Comparison of ENCODE assay signal across 13 mouse cellular contexts in genomic region chr4:114818963-114819702, GRCm38 (mm10). TPM values are rescaled to one million over a fixed set of nuclear protein-coding genes. Genes with fewer than 3 reads are reported as not detected.
DNase-seq lines count a peak whose midpoint lies in the region; ATAC-seq lines count a peak whose summit lies in the region.
"Had no signal": no experiment of that assay in that cellular context is flagged by ENCODE, and none has a peak within 500 bp of the region (broad histone marks: within the 10 kb centered on the region; RNA-seq: fewer than 3 reads in every experiment).

No protein-coding gene starts in this region.

- WGBS in kidney, embryonic 16.5 days = 30% methylated on average over 9 of the region's 9 CpGs
- 7% methylated on average over 9 of the region's 9 CpGs for WGBS in forebrain, embryonic 16.5 days
- WGBS in midbrain, embryonic 10.5 days = 4% methylated on average over 9 of the region's 9 CpGs

- no peak overlapping the region for H3K27ac ChIP-seq in kidney, embryonic 16.5 days (ENCODE audit: low read length)
- no peak overlapping the region for H3K27ac ChIP-seq in forebrain, embryonic 16.5 days (ENCODE audit: low read length)
- peak overlapping the region; percentile 73 for H3K27ac ChIP-seq in midbrain, embryonic 10.5 days (replicated peaks)
- H3K27ac ChIP-seq: liver, embryonic 15.5 days had no signal

- intact Hi-C loops in left cerebral cortex, postnatal 25 days (cut with DNase I) = no loop called here

- H3K4me3 ChIP-seq in kidney, embryonic 16.5 days (ENCODE audit: low read length) = no peak overlapping the region
- no peak overlapping the region for H3K4me3 ChIP-seq in forebrain, embryonic 16.5 days (replicated peaks; ENCODE audit: low read length)
- no peak overlapping the region for H3K4me3 ChIP-seq in midbrain, embryonic 10.5 days
- H3K4me3 ChIP-seq: liver, embryonic 15.5 days had no signal

- no peak overlapping the region for H3K9ac ChIP-seq in kidney, embryonic 16.5 days (replicated peaks; ENCODE audit: low read length)
- H3K9ac ChIP-seq in forebrain, embryonic 16.5 days (replicated peaks; ENCODE audit: low read depth, low read length) = no peak overlapping the region
- H3K9ac ChIP-seq: liver, embryonic 15.5 days had no signal

- H3K27me3 ChIP-seq in kidney, embryonic 16.5 days (ENCODE audit: insufficient read depth, low read length) = 0 out of 2 replicates have a peak, but pooled peaks cover 3% of the 10 kb centered on the region
- peaks cover 49% of the 10 kb centered on the region for H3K27me3 ChIP-seq in forebrain, embryonic 16.5 days (replicated peaks; ENCODE audit: control insufficient read depth, insufficient read depth, low read length)
- peaks cover 77% of the 10 kb centered on the region for H3K27me3 ChIP-seq in midbrain, embryonic 10.5 days (ENCODE audit: low read depth, poor library complexity, severe bottlenecking)

- peaks cover 22% of the 10 kb centered on the region for H3K4me1 ChIP-seq in kidney, embryonic 16.5 days (ENCODE audit: insufficient read depth, low read length)
- H3K4me1 ChIP-seq in forebrain, embryonic 16.5 days (replicated peaks; ENCODE audit: control insufficient read depth, insufficient read depth, low read length) = peaks cover 22% of the 10 kb centered on the region
- H3K4me1 ChIP-seq in midbrain, embryonic 10.5 days = peaks cover 44% of the 10 kb centered on the region

- ATAC-seq in kidney, embryonic 16.5 days (ENCODE audit: low FRiP score, low TSS enrichment) = no peak
- ATAC-seq in forebrain, embryonic 16.5 days = peak; percentile 63
- ATAC-seq: CD4-positive, CD25-positive, alpha-beta regulatory T cell, adult 4 months had no signal

- no peaks in the 10 kb centered on the region for H3K9me3 ChIP-seq in kidney, embryonic 16.5 days (ENCODE audit: low read length)
- no peaks in the 10 kb centered on the region for H3K9me3 ChIP-seq in forebrain, embryonic 16.5 days (ENCODE audit: control insufficient read depth, low read length)
- no peaks in the 10 kb centered on the region for H3K9me3 ChIP-seq in midbrain, embryonic 10.5 days (replicated peaks)
- H3K9me3 ChIP-seq: liver, embryonic 15.5 days had no signal

- no peaks in the 10 kb centered on the region for H3K36me3 ChIP-seq in kidney, embryonic 16.5 days (ENCODE audit: insufficient read depth, low read length)
- H3K36me3 ChIP-seq in forebrain, embryonic 16.5 days (ENCODE audit: control insufficient read depth, insufficient read depth) = no peaks in the 10 kb centered on the region
- no peaks in the 10 kb centered on the region for H3K36me3 ChIP-seq in midbrain, embryonic 10.5 days
- H3K36me3 ChIP-seq: liver, embryonic 15.5 days had no signal

- peak; percentile 16 for DNase-seq in kidney, adult 9 months
- peak; percentile 58 for DNase-seq in embryo, embryonic 11 days
- peak; percentile 42 for DNase-seq in midbrain, embryonic 10.5 days (ENCODE audit: low spot score)
- DNase-seq in frontal cortex, postnatal 36 days (ENCODE audit: low spot score in 2 of 2) = no peak
- DNase-seq in left cerebral cortex, postnatal 25 days (ENCODE audit: low spot score in 2 of 2) = no peak
- DNase-seq in testis, postnatal 14 days (ENCODE audit: low spot score) = no peak
- DNase-seq: layer of hippocampus, adult 9-11 months; right cerebral cortex, postnatal 14 days had no signal

- H3K4me2 ChIP-seq in kidney, embryonic 16.5 days (replicated peaks; ENCODE audit: low read depth, low read length) = no peak overlapping the region
- no peak overlapping the region for H3K4me2 ChIP-seq in forebrain, embryonic 16.5 days (ENCODE audit: low read length)
- H3K4me2 ChIP-seq: liver, embryonic 15.5 days had no signal

RNA-seq across cellular contexts. Expression of gene Gm12830, which starts 2.4 kb away (rescaled TPM):
- polyA plus RNA-seq in kidney, embryonic 16.5 days (2015; fragmentation: Nextera tagmentation; extraction: Ambion mirVana) = 0.06 and 0.13 TPM in 2 replicates
- polyA plus RNA-seq in forebrain, embryonic 16.5 days (2015; fragmentation: Nextera tagmentation; extraction: Ambion mirVana) = not detected in 2 replicates
- polyA plus RNA-seq in midbrain, embryonic 10.5 days (2016; fragmentation: Nextera tagmentation; extraction: Ambion mirVana) = not detected in 2 replicates
- total RNA-seq in left cerebral cortex, postnatal 25 days (2021) = not detected
- polyA plus RNA-seq: CD4-positive, CD25-positive, alpha-beta regulatory T cell, adult 4 months; heart, embryonic 16.5 days; liver, embryonic 15.5 days had no signal

Comparison
In these comparisons a context has a peak if more than half of its experiments do, and no peak if none do; other contexts are left out.
1. DNase-seq: peak in kidney, adult 9 months (single experiment), embryo, embryonic 11 days (single experiment) and midbrain, embryonic 10.5 days (single experiment); none in frontal cortex, postnatal 36 days (0 of 2), left cerebral cortex, postnatal 25 days (0 of 2) and testis, postnatal 14 days (single experiment).